Mouse (Mus musculus) C2C12 (cell line): ENCODE results near the gene Miox.

Experiments used
- CEBPB ChIP-seq: IDR thresholded peaks from one replicate; pipeline ENCODE4 v1.6.1; 2011; ENCODE audit warnings: low read depth, mild to moderate bottlenecking, control low read depth, moderate library complexity
- CTCF ChIP-seq: IDR thresholded peaks from one replicate; pipeline ENCODE4 v1.5.1; 2011; ENCODE audit not compliant: control insufficient read depth, insufficient read depth, insufficient read length
- FOSL1 ChIP-seq: IDR thresholded peaks from one replicate; pipeline ENCODE4 v1.8.0; 2011; ENCODE audit warnings: mild to moderate bottlenecking, low read length; ENCODE audit not compliant: poor library complexity, insufficient read depth, severe bottlenecking
- MAX ChIP-seq: IDR thresholded peaks from one replicate; pipeline ENCODE4 v1.6.1; 2011; ENCODE audit warnings: mild to moderate bottlenecking, control low read depth
- USF1 ChIP-seq: IDR thresholded peaks from one replicate; pipeline ENCODE4 v1.6.1; 2011; ENCODE audit warnings: low read depth, mild to moderate bottlenecking, control low read depth, moderate library complexity

DNA sequence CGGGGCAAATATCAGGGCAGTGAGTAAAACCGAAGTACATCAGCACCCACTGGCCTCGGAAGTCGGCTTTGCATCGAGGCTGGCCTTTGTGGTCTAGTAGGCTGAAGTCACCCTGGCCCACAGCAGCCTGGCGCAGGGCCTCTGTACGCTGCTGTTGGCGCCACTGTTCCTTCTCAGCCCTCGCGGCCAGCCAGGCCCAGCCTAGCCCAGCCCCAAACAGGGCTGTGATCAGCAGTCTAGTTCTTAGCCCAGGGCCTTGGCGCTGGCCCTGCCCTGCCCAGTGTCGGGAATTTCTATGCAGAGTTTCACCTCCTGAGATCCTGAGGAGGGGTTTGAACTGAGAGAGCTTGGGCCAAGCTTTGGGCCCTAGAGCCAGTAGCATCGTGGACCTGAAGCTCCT lies 37.9 kb downstream of the Miox start:
- TF ChIP-seq CTCF, result no peak
- TF ChIP-seq CEBPB, result no peak
- no peak for TF ChIP-seq USF1
- no peak for TF ChIP-seq FOSL1
- no peak for TF ChIP-seq MAX
